Mouse (Mus musculus): ENCODE results near the gene A4gnt.
"Not testable (repeated sequence)": the region's sequence is repeated elsewhere in the genome, so short reads cannot be mapped to it uniquely, and the experiment has no call there.

The A4gnt gene

DNA sequence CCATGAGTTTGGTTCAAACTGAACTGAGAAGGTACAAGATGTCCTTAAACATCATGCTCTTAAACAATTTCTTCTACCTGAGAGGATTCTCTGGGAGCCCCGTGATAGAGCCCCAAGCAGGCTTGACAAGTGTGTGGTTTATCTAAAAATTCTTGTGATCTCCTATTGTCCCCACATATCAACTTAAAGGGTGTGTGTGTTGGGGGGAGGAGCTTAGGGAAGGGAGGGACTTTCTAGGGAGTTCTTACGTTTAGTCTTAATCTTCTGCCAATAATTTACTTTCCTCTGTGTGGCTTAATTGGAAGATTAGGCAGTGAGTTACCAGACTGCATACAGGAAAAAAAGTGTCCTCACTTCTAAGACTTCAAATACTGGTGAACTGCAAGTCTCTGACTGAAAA, at the start of gene A4gnt:
Gene A4gnt (plus strand): TSS at position 301 of the 400 bp plus-strand sequence.
- no peak for DNase-seq (ENCODE audit: low read depth, low spot score)

DNA sequence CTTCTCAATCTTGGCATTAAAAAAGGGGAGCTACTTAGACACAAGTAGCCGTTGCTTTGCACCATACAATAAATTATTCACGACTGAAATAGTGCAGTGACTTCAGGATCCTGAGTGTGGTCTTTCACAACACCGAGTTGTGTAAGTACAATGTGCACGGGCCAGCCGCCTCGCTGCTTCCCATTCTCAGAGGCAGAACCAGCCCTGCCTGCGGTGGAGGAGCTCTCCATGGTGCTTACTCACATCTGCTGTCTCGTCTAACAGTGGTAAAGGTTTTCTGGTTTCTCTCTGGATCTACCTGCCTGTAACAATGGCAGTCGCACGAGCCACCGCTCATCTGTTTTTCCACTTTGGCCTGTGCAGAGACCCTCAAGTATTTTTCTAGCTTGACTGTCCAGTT, 48.6 kb upstream of the A4gnt start:
- no peak for DNase-seq (ENCODE audit: low read depth, low spot score)

DNA sequence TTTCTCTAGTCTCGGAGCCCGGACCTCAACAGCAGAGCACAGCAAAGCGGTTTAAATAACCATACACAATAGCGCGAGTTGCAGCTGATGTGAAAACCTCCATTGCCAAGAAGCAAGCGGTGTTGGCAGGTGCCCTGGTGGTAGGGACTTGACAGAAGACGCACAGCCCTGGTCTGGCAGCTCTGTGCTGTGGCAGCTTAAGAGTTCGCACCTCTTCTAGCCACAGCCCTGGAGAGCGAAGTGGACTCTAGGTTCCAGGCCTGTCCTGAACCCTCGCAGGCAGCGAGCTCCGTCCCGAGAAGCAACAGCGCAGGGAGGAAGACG, 44.3 kb upstream of the A4gnt start:
- DNase-seq (ENCODE audit: low read depth, low spot score): no peak

DNA sequence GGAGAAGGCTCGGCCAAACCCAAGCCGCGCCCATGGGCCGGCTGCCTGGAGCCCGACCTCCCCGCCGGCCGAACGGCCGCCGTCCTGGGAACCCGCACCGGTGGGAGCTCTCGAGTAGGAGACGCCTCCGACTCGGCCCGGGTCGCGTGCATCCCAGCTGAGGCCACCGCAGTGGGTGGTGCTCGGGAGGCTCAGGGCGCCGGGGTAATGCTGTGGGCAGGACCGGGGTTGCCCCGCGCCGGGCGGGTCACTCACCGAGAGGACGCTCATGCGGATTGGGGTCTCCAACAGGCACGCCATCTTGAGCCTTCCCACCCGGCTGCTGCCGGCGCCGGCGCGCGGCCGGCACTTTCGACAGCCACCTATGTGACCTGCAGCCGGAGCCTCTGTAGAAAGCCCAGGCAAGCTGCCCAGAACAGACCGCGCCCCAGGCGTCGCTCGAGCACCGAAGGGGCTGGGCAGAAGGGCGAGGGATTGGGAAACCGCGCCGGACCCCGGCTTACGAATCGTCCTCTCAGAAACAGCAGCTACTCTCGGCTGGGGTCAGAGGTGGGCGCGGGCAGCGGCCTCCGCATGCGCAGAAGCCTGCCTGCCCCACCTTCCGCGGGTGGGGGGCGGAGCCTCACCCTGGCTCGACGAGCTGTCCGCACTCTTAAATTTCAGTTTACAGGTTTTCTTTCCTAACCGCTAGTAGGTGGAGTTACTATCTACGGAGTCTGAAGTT, 43.8 kb upstream of the A4gnt start, which contains the start of gene Armc8:
Gene Armc8 (minus strand): TSS at position 553 of the 724 bp plus-strand sequence.
- DNase-seq (ENCODE audit: low read depth, low spot score): peak; percentile 79

DNA sequence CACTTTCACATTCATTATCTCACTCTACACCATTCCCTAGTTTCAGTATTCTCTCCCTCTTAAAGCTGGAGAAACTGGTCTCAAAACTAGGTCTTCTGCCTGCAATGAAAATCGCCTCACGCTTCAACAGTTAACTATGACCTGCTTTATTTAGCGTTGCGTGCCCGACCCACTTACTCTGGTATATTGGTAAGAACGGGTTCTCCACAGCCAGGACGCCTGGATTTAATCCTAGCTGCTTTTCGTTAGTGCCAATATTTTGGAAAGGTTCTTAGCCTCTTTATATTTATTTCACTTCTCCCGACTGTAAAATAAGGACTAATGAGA, 43.3 kb upstream of the A4gnt start:
- DNase-seq (ENCODE audit: low read depth, low spot score): no peak

DNA sequence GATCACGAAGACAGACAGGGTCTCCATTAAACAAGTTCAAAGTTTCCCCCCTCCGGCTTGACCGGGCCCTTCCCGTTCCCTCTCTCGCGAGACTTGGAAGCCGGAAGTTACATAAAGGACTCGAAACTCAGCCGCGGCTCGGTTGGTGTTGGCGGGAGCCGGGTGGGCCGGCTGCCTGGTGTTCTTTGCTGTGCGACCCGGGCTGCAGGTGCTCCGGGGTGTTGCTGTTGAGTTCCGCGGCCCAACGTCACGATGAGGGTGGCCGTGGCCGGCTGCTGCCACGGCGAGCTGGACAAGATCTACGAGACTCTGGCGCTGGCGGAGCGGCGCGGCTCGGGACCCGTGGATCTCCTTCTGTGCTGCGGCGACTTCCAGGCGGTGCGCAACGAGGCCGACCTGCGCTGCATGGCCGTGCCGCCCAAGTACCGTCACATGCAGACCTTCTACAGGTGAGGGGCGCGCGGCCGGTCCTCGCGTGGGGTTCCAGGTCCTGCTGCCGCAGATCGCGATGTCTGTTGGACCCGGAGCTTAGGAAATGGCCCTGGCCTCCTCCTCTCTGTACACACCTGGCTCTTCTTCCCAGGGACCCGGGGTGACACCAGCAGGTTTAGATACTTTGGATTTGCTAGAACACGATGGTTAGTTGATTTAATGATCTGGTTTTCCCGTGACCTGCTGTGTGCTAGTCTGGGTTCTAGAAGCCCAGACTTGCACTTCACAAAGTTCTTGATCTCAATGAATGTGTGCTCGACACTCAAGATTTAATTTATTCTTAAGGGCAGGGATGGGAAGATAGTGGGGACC, 36.4 kb upstream of the A4gnt start, which contains the start of gene Dbr1:
Gene Dbr1 (plus strand): TSS at position 123 of the 804 bp plus-strand sequence.
- DNase-seq (ENCODE audit: low read depth, low spot score): peak; percentile 86

DNA sequence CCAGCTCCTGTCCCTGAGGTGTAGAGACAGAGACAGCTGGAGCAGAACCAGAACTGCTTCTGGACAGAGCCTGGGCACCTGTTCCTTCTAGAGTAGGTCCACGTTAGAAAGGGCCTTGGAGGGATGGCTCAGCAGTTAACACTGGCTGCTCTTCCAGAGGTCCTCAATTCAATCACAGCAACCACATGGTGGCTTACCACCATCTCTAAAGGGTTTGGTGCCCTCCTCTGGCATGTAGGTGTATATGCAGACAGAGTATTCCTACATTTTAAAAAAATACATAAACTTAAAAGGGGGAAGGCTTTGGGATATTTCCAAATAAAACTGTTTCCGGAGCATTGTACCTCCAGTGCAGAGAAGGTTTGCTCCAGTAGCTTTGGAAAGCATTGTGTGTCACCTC, 31.6 kb upstream of the A4gnt start:
- DNase-seq (ENCODE audit: low read depth, low spot score): peak; percentile 32

DNA sequence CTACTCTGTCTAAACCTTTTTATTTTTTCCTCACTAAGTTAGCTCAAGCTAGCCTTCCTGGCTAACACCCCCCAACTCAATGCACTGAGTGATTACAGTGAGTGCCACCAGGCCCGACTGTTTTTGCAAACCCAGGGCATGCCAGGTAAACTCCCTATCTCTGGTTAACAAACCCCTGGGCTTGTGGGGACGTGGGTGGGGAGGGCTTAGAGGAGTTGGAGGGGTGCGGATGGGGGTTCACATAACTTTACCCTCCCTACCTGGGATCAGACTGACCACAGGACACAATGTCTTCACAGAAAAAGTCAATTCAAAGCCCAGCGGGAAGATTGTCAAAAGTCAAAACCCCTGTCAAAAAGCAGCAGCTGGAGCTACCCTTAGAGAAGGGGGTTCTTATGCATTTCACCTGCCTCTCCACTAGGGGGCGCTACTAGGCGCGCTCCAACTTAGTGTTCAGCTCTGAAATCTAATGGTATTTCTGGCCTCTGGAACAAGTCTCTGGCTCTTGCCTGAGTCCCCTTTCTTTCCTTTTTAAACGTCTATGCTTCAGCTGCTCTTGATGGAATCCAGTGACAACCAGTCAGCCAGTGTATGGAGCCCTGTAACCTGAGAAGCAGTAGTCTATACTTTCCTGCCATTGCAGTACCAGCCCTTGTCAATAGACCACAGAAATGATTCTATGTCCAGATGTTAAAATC, 24.6 kb upstream of the A4gnt start:
- no peak for DNase-seq (ENCODE audit: low read depth, low spot score)

DNA sequence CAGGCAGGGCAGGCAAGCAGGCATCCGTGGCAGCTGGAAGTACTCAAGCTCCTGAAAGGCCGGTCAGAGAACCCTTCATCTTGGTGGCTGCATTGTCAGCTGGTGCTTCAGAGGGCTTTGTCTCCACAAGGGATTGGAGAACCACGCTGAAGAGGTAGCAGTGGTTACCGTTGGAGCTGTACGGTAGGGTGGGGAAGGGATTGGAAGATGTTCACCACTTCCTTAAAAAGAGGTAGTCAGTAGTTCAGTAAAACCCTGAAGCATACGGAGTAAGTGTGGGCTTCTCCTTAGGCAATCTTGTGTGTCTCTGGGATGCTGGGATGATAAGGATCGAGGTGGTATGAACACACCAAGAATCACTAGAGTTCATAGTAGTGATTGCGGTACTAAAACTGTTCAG, 21.2 kb upstream of the A4gnt start:
- no peak for DNase-seq (ENCODE audit: low read depth, low spot score)

DNA sequence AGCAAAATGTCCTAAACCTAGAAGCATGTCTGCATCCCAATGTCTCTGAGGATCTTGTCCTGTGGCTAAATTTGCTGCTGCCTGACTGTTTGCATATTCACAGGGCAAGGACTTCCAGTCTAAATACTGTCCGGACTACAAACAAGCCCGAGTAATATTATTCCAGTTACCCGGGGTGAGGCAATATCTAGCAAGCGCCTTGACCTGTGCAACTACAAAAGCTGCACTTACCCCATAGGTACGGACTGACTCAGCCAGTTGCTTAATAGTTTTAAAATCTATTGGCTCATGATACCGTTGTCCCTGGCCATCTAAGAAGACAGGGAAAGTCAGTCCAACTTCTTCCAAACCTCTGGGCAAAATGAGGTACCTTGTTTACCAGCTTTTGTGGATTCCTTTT, 13.2 kb upstream of the A4gnt start:
- not testable (repeated sequence) for DNase-seq (ENCODE audit: low read depth, low spot score)

DNA sequence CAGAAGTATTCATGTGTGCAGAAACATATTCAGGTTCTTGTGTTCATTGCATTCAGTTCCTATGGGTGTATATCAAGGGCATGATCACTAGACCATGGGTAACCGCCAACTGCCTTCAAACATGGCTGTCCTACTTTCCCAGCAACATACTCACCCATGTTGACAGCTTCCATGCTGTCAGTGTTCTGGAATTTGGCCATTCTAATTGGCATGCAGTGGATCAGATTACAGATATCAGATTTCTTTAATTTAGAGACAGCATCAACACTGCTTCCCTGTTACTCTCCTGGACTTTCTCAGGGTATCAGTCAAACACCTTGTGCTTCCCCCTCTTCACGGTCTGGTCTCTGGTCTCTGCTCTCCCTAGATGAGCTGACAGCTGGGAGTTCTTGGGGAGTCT, 8.7 kb upstream of the A4gnt start:
- DNase-seq (ENCODE audit: low read depth, low spot score): no peak

DNA sequence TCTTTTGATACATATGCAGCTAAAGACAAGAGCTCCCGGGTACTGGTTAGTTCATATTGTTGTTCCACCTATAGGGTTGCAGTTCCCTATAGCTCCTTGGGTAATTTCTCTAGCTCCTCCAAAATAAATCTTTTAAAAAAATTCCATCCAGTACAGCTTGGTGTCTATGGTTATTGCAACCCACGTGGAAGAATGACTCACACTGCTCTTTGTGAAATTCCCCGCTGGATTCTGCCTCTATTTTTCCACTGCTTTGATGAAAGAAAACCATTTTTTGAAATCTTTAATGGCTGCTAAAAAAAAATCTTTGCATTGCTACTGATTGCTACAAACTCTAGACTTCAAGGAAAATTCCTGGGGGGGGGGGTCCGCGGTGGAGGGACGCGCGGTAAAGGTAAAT, 7.4 kb downstream of the A4gnt start:
- DNase-seq (ENCODE audit: low read depth, low spot score): no peak

DNA sequence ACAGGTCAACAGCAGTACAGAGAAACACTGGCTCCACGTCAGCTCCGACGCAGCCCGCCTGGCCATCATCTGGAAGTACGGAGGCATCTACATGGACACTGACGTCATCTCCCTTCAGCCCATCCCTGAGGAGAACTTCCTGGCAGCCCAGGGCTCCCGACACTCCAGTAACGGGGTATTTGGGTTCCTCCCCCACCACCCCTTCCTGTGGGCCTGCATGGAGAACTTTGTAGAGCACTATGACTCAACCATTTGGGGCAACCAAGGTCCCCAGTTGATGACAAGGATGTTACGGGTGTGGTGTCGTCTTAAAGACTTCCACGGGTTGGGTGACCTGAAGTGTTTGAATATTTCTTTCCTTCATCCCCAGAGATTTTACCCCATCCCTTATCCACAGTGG, 7.9 kb downstream of the A4gnt start:
- no peak for DNase-seq (ENCODE audit: low read depth, low spot score)

DNA sequence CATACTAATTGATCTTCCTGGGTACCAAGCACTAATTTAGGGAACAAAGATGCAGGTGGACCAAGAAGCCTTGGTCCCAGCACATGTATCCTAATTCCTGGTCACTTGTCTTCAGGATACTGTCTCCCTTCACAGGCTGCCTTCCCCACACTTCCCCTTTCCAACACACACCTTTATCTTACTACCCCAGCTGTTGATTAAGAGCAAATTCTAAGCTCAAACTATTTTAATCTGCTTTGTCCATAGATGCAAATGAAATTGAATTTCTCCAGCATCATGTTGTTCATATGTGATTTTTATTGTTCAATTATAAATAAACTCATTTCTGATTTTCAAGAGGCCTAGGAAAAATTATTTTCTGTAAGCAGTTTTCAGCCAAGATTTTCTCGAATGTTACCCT, 9.7 kb downstream of the A4gnt start:
- no peak for DNase-seq (ENCODE audit: low read depth, low spot score)

DNA sequence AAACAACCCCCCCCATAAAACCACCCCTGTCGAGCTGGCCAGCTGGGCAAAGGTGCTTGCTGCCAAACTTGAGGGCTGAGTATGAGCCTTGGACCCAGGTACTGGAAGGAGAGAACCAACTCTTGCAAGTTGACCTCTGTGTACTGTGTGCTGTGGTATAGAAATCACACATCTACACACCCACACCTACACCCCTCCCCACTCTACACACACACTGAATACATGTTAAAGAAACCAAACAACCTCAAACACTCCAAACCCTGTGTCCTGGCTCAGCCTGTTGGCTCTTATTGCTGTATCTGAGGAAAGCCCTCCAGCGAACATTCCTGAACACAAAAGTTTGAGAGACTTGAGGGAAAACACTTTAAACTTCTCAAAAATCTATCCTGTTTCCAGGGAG, 10.7 kb downstream of the A4gnt start:
- DNase-seq (ENCODE audit: low read depth, low spot score): no peak

DNA sequence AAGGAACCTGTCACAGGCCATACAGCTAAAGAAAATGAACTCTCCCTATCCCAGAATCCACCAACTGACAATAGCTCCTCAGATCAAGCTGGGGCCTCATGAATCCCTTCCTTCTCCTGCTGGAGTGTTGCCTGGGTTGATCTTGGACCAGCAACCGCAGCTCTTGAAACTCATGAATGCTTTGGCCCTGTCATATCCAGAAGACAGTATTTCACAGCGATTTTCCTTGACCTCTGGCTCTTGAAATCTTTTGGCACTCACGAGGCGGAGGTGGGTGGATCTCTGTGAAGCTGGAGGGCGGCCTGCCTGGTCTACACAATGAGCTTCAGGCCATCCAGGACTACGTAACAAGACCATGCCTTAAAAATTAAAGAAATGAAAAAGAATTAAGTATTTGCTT, 11.8 kb downstream of the A4gnt start:
- no peak for DNase-seq (ENCODE audit: low read depth, low spot score)

DNA sequence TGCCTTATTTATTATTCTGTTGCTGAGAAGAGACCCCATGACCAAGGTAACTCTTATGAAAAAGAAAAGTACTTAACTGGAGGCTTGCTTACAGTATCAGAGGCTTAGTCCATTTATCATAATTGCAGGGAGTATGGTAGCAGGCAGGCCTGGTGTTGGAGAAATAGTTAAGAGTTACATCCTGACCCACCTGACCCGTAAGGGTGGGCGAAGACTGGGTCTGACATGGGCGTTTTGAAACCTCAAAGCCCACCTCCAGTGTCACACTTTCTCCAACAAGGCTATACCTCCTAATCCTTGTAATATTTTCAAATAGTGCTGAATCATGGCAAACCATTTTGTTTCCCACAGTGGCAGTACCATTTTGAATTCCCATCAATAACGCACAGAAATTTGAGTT, 16.3 kb downstream of the A4gnt start:
- DNase-seq (ENCODE audit: low read depth, low spot score): no peak

DNA sequence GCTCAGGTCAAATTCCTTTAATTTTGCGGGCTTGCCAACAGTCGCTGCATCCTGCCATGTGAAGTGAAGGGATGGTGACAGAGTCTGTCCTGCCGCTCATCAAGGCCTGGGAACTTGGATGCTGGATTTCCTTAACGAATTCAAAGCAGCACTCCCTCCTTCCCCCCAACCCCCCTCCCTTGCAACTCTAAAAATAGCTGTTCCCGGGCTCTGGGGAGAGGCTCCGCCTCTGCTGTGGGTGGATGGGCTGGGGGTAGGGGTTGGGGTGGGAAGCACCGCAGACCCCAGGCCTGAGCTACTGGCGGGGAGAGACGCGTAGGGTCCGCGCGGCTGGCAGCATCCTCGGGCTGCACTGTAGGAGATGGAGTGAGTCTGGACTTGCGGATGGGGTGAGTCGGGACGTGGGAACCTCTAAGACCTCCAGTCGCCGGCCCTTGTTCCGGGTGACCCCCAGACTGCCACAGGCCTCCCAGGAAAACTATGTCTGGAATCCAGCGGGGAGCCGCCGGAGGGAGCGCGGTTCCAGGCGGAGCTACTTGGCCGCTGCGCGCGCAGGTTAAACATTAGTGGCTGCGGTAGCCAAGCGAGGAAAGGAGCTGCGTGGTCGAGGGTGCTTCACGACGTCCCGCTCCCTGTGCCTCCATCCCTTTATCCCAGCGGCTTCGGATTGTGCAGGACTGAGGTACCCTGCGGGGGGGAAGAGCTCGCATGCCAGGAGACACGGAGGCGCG, 17.1 kb downstream of the A4gnt start, which contains the start of gene Dzip1l:
Gene Dzip1l (plus strand): TSS at position 216 of the 731 bp plus-strand sequence.
- DNase-seq (ENCODE audit: low read depth, low spot score): no peak

DNA sequence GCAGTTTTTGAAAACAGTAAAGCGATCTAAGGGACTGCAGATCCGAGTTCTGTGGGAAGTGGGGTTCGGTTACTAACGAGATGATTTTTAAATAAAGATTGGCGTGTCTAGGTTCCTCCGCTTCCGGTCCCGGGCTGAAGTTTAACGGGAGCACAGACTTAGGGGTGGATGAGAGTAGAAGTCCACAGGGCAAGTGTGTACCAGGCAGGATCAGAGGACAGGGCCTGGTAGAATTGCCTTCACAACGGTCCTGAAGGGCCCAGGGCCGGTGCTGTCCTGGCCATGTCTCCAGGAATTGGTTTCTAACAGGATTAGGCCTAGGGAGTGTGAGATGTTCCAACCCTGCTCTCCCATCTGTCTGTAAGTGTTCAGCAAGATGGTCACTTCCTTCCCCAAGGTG, 17.8 kb downstream of the A4gnt start:
- no peak for DNase-seq (ENCODE audit: low read depth, low spot score)

DNA sequence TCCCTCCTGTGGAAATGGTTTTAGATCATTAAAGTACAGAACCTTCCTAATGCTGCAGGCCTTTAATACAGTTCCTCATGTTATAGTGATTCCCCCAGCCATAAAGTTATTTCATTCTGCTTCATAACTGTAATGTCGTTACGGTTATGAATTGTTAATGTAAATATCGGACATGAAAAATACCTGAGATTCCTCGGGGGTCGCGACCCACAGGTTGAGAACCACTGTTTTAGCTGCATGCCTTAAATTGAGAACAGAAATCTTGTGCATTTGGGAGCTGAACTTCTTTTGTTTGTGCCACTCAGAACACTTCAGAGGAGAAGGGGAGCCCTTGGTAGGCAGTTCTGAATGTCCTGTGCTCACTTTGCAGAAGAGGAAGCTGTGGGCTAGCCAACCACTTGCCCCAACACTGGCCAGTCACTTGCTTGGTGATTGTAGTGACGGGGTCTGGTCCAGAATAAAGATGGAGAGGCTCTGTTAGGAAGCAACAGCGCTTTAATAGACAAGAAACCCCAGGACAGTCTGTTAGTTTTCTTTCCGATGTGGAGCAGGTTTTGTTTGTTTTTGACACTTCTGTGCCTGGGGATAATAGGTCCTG, 18.3 kb downstream of the A4gnt start:
- no peak for DNase-seq (ENCODE audit: low read depth, low spot score)

DNA sequence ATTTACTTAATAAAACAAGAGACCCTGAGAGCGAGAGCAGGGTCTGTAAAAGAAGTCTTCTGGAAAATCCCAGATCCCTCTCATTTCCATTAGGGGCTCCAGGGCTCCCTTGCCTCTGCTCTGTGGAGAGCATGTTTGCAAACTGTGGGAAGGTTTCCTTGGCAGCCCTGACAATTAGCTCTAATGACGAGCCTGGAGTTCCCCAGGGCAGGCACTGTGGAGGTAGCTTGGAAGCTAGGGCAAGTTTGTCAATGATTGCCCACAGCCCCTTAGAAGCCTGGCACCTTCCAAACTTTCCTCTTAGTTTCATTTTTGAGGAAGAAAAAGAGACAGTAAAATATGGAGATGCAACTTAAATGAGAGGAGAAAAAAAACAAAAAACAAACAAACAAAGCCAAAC, 19.5 kb downstream of the A4gnt start:
- no peak for DNase-seq (ENCODE audit: low read depth, low spot score)

DNA sequence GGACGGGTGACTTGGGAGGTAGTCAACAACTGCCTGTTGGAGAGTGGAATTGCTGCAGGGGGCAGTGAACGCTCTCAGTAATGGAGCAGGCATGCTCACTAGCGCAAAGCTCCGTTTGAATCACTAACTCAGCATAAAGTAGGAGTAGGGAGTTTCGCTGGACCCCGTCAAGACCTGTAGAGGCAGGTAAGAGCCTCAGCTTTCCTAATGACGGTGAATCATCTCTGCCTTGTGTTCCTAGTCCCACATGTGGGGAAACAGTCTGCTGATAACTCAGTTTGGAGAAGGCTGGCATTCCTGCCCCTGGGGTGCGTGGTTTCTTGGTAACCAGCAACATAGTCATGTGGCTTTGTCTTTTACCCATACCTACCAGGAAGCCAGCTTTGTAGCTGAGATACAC, 20.0 kb downstream of the A4gnt start:
- no peak for DNase-seq (ENCODE audit: low read depth, low spot score)
